Mouse (Mus musculus): Measurements from ENCODE around the gene Zfp119a.
A peak's percentile ranks its signal among the peaks of the same experiment; 100 is the strongest.
"Not testable (repeated sequence)": the region's sequence is repeated elsewhere in the genome, so short reads cannot be mapped to it uniquely, and the experiment has no call there.

Gene Zfp119a

DNA sequence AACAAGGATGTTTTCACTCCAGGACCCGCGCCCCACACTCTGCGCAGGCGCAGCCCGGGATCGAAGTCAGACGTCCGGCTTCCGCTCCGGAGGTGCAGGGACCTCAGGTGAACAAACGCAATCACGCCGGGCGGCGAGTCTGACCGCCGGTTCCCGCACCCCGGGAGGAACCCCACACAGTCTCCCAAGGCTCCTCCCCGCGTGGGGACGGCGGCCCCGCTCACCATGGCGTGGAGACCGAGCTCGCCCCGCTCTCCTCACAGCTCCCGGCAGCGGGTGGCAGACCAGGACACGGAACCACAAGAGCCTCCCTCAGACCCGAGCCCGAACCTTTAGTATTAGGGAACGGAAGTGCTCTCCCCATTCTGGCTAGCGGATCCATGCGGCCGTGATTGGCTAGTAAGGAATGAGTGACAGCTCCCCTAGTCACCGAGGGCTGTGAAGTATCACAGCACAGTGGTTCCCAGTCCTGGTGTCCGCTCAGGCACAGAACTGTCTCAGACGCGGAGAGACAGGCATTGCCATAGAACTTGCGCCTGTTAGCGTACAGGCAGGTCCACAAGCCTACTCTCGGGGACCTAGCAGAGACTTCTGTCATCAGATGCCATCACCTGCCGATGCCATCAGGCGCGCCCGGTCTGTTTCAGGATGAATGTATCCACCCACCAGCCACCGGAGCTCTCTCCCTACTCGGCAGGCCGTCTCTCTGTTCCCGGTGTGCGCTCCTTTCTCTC lies at the start of gene Zfp119a:
Gene Zfp119a, minus strand, starts transcription at position 295 of the 734 bp plus-strand sequence.
- peak; percentile 100 for ATAC-seq (ENCODE audit: insufficient number of reproducible peaks, low FRiP score, low TSS enrichment)

DNA sequence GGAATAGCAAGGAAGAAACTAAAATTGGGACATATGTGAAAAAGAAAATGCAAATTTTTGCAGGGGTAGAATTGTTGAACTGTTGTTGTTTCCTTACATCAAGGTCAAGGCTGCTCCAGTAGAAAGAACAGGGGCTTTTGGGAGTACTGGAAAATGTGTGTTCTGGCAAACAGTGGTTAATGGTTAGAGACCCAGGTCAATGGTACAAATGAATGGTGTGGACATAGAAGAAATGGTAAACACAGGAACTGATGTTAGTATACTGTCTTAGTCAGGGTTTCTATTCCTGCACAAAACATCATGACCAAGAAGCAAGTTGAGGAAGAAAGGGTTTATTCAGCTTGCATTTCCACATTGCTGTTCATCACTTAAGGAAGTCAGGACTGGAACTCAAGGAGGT lies 27.9 kb upstream of the Zfp119a start:
- no peak for ATAC-seq (ENCODE audit: insufficient number of reproducible peaks, low FRiP score, low TSS enrichment)

DNA sequence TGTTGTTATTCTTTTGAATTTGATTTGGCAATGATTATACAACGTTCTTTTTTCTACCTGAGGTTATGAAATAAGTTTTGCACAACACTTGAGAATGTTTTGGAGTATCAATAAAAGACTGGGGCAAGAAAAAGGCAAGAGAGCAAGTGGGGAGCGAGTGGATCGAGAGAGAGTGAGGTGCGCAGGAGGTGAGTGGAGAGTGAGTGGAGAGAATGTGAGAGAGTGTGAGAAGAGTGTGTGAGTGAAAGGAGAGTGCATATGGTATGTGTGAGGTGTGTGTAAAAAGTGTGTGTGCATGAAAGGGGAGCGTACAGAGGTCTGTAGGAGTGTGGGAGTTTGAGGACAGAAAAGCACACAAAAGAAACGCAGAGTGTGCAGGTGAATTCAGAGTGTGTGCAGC lies 25.4 kb upstream of the Zfp119a start:
- no peak for ATAC-seq (ENCODE audit: insufficient number of reproducible peaks, low FRiP score, low TSS enrichment)

DNA sequence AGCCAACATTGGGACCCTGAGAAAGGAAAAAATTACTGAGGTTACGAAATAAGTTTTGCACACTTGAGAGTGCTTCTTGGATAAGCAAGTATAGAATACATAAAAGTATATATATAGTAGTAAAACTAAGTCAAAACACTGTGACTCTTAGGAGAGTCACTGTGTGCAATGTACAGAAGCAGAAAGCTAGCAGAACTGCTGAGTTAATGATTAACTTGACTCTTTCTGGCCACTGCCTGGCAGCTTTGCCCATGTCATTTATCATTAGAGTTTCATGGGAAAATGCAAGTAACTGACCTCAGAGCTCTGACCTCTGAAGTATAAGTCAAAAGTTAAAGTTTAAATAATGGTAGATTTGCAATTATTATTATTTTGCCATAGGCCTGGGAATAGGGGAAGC lies 25.0 kb upstream of the Zfp119a start:
- no peak for ATAC-seq (ENCODE audit: insufficient number of reproducible peaks, low FRiP score, low TSS enrichment)

DNA sequence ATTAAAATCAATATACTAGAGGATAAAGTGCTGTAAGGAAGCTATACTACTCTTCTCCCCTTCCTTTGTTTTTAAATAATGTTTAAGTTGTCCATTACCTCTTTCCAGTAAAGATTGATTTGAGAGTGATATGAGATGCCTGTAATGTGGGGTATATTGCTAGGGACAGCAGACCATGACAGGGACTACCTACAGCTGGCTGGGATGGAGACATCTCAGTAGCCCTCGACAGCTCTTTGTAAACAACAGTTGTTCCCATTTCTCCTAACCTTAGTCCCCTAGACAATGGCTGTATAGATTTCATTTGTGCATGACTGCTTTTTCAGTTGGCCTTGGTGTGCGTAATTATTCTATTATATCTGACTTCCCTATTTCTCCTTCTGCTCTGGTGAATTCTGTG lies 24.4 kb upstream of the Zfp119a start:
- ATAC-seq (ENCODE audit: insufficient number of reproducible peaks, low FRiP score, low TSS enrichment): no peak

DNA sequence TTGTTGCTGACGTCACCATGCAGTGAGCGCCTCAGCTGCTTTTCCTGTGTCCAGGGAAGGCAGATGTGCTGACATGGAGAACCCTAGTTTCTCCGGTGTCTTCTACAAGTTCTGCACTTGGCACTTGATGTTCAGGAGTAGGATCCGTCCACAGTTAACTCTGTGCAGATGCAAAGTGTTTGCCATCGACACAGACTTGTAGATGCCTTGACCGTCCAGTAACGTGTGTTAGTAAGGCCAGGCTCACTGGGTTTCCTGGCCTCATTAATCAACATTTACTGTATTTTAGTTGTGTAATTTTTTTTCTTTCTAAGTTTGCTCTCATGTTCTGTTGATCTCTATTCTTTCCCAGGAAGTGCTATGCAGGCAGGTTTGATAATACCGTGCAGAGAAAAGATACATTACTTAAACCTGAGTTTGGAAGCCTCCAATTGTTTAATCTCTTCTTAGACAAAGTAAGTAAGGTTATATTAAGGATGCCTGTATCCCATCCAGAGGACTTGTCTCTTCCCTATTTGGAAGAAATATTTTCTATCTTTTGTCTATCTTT lies 13.8 kb upstream of the Zfp119a start:
- ATAC-seq (ENCODE audit: insufficient number of reproducible peaks, low FRiP score, low TSS enrichment): not testable (repeated sequence)

DNA sequence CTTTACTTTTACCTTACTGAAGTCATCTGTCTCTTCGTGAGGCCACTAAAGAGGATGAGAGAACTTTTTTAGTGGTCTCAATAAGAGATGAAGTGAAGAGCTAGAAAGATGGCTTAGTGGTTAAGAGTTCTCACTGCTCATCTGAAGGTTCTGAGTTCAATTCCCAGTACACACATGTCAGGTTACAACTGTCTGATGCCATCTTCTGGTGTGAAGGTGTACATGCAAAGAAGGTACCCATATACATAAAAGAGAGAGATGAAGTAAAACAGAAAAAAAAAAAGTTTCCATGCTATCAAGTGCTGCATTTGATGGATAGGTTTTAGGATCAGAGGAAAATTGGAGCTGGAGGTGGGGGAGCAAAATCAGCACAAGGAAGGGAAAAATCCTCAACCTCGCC lies 6.2 kb upstream of the Zfp119a start:
- no peak for ATAC-seq (ENCODE audit: insufficient number of reproducible peaks, low FRiP score, low TSS enrichment)

DNA sequence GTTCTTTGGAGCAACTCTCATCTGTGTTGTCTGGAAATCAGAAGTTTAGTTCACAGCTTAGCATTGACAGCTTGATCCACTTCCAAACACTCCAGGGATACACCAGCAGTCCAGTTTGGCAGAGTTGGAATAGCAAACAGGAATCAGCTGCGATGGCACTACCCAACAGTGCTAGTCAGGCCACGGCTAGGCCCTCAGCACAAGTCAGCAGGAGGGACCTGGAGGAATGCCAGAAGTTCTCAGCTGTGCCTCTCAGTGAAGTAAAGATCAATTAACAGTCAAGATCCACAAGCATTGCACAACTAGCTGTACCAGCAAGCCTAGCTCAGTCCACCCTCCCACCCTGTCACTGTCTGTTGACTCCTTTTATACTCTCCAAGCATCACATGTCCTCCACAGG lies 4.9 kb upstream of the Zfp119a start:
- ATAC-seq (ENCODE audit: insufficient number of reproducible peaks, low FRiP score, low TSS enrichment): no peak

DNA sequence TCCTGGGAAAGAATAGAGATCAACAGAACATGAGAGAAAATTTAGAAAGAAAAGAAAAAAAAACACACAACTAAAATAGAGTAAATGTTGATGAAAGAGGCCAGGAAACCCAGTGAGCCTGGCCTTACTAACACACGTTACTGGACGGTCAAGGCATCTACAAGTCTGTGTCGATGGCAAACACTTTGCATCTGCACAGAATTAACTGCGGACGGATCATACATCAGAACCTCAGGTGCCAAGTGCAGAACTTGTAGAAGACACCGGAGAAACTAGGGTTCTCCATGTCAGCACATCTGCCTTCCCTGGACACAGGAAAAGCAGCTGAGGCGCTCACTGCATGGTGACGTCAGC lies 471 bp downstream of the Zfp119a start:
- not testable (repeated sequence) for ATAC-seq (ENCODE audit: insufficient number of reproducible peaks, low FRiP score, low TSS enrichment)

DNA sequence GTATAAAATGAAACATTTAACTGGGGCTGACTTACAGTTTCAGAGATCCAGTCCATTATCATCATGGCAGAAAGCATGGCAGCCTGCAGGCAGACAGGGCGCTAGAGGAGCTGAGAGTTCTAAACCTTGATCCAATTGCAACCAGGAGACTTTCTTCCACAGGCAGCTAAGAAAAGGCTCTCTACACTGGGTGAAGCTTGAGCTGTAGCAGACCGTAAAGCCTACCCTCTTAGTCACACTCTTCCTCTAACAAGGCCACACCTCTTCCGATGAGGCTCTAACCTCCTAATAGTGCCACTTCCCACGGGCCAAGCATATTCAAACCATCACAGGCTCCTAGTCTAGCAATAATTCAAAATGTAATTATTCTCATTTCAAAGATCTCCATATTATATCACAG lies 1.5 kb downstream of the Zfp119a start:
- no peak for ATAC-seq (ENCODE audit: insufficient number of reproducible peaks, low FRiP score, low TSS enrichment)

DNA sequence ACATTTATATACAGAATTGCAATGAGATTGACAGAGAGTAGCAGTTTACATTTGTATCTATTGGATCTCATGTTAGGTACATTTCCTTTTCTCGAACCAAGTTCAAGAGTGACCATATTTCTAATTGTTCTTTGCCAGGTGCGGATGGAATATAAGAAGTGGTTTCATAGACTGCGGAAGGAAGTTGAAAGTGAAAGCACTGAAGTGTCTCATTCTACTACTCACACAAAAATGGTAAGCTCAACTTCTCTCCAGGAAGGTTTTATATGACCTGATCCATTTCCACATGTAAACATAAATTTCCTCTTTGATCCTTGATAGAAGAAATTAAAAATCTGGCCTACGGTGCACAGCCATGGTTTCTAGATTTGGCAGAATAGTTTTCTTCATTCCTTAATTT lies 35.7 kb downstream of the Zfp119a start:
- ATAC-seq (ENCODE audit: insufficient number of reproducible peaks, low FRiP score, low TSS enrichment): no peak

DNA sequence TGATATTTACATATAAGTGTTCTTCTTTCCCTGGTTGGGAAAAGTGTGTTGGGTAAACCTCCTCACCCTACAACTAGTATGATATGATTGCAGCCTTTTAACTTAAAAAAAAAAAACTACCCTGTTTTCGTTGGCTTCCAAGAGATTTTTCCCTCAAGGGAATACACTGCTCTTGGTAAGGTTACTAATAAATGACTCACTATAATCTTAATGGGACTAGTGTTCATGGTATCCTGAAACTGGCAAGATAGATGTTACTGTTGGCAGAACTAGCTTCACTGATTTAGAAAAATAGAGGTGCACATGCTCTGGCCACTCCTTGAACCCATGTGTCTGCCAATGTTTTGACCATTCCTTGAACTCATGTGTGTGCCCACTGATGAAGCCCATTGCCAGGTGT lies 57.2 kb downstream of the Zfp119a start:
- ATAC-seq (ENCODE audit: insufficient number of reproducible peaks, low FRiP score, low TSS enrichment): no peak

DNA sequence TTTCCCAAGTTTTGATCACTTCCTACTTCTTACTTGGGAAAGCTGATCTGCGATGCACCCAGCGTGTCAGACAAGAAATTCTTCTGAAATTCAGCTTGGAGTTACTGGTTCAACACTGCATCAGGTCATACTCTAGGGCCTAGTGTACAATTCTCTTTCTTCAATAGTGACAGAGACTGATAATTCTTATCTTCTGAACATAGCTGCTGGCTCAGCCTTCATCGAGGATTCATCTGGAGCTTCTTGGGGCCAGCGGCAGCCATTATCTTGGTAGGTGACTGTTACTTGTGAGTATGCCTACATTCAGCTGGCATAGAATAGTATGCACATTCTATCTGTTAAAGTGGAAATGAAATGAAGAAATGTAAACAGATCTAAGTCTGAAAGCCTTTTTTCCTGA lies 61.9 kb downstream of the Zfp119a start:
- ATAC-seq (ENCODE audit: insufficient number of reproducible peaks, low FRiP score, low TSS enrichment): no peak
